Mouse (Mus musculus) midbrain, postnatal 0 days (tissue): Measurements from ENCODE around the gene Foxp1. TPM values are rescaled to one million over a fixed set of nuclear protein-coding genes. Genes with fewer than 3 reads are reported as not detected.

Experiments
- ATAC-seq: fragments of 200-750 bp; cut with Nextera tagmentation; 2 replicates; pipeline ENCODE4 v1.8.0; 2017; ENCODE audit warnings: moderate number of reproducible peaks, mild to moderate bottlenecking, moderate TSS enrichment, moderate library complexity; ENCODE audit not compliant: low FRiP score
- DNase-seq: peaks from one replicate; pipeline ENCODE4 v3.0.0-alpha.2; 2015; ENCODE audit warnings: low spot score
- H3K27ac ChIP-seq: fragments of 300-500 bp; sonication (generic); 2 replicates; pipeline ENCODE4 v1.5.1; 2014; ENCODE audit warnings: low read depth, mild to moderate bottlenecking, low read length, mixed read lengths
- H3K27me3 ChIP-seq: fragments of 300-500 bp; sonication (generic); 2 replicates; pipeline ENCODE4 v1.6.1; 2014; ENCODE audit warnings: low read length, control low read depth, mixed read lengths; ENCODE audit not compliant: insufficient read depth
- H3K36me3 ChIP-seq: fragments of 300-500 bp; sonication (generic); 2 replicates; pipeline ENCODE4 v1.6.1; 2014; ENCODE audit warnings: low read length, control low read depth, mixed read lengths; ENCODE audit not compliant: insufficient read depth
- H3K4me1 ChIP-seq: fragments of 300-500 bp; sonication (generic); 2 replicates; pipeline ENCODE4 v1.6.1; 2014; ENCODE audit warnings: mild to moderate bottlenecking, control low read depth, antibody characterized with exemption, low read length, mixed read lengths; ENCODE audit not compliant: insufficient read depth
- H3K4me2 ChIP-seq: fragments of 300-500 bp; sonication (generic); 2 replicates; pipeline ENCODE4 v1.6.1; 2014; ENCODE audit warnings: low read depth, mild to moderate bottlenecking, low read length, mixed read lengths; ENCODE audit not compliant: poor library complexity, severe bottlenecking
- H3K4me3 ChIP-seq: fragments of 300-500 bp; sonication (generic); 2 replicates; pipeline ENCODE4 v1.5.1; 2014; ENCODE audit warnings: low read depth, mild to moderate bottlenecking, low read length, moderate library complexity
- H3K9ac ChIP-seq: fragments of 300-500 bp; sonication (generic); replicated peaks from 2 replicates; pipeline ENCODE4 v1.6.1; 2014; ENCODE audit warnings: mild to moderate bottlenecking, low read length, moderate library complexity, mixed read lengths; ENCODE audit not compliant: poor library complexity, severe bottlenecking
- H3K9me3 ChIP-seq: fragments of 300-500 bp; sonication (generic); 2 replicates; pipeline ENCODE4 v1.6.1; 2016; ENCODE audit warnings: low read length, control low read depth
- CTCF ChIP-seq: IDR thresholded peaks from 2 replicates; pipeline ENCODE4 v1.5.1; 2016; ENCODE audit warnings: antibody characterized with exemption, mild to moderate bottlenecking
- WGBS: fragments of 180-500 bp; shearing (Covaris S2); extraction: QIAGEN DNeasy Blood & Tissue Kit; methylation state at CpG from one replicate; pipeline ENCODE4 v1.1.7; 2014; 5-methylcytosine and 5-hydroxymethylcytosine counted together
- polyA plus RNA-seq: library from polyadenylated mRNA; unstranded; fragments of >200 nt; fragmentation: Nextera tagmentation; extraction: Ambion mirVana; gene quantifications from 2 replicates; pipeline ENCODE4 v1.2.1, GENCODE M21; 2015
- total RNA-seq: library from RNA; depleted of rRNA; stranded (reverse); fragments of >200 nt; gene quantifications from 2 replicates; pipeline ENCODE4 v1.2.3, GENCODE M21; 2014

The Foxp1 gene
- total and polyA plus RNA-seq, 2 experiments from 2014 or later: 71.1 to 74.3 TPM

GRCm38 (mm10) chr6:99205587-99206436 is 316.7 kb downstream of the Foxp1 start:
- H3K4me1 ChIP-seq: 0 out of 2 replicates have a peak, but pooled peaks cover 4% of the 10 kb centered on the region
- H3K27me3 ChIP-seq: 0 out of 2 replicates have a peak, but pooled peaks cover 5% of the 10 kb centered on the region
- no peak overlapping the region for H3K27ac ChIP-seq
- ATAC-seq (no peak), DNase-seq (no peak)
- no peak overlapping the region for H3K9ac ChIP-seq
- H3K9me3 ChIP-seq: no peaks in the 10 kb centered on the region
- H3K4me3 ChIP-seq: no peak overlapping the region
- H3K4me2 ChIP-seq: 0 out of 2 replicates have a peak overlapping the region, but pooled peaks have one; percentile 4
- H3K36me3 ChIP-seq: no peaks in the 10 kb centered on the region
- no peak for TF ChIP-seq CTCF
- WGBS: 44% methylated on average over 13 of the region's 13 CpGs

GRCm38 (mm10) chr6:99204780-99205586 is 317.5 kb downstream of the Foxp1 start:
- Histone ChIP-seq H3K4me2 (no peak overlapping the region), H3K27ac (no peak overlapping the region), H3K4me1 (0 out of 2 replicates have a peak, but pooled peaks cover 4% of the 10 kb centered on the region), H3K9ac (no peak overlapping the region), H3K4me3 (no peak overlapping the region), H3K36me3 (no peaks in the 10 kb centered on the region), H3K9me3 (no peaks in the 10 kb centered on the region), H3K27me3 (0 out of 2 replicates have a peak, but pooled peaks cover 5% of the 10 kb centered on the region)
- ATAC-seq: no peak
- TF ChIP-seq CTCF: no peak
- no peak for DNase-seq
- 35% methylated on average over 7 of the region's 7 CpGs for WGBS

- Histone ChIP-seq H3K9me3 (no peaks in the 10 kb centered on the region), H3K9ac (no peak overlapping the region), H3K27me3 (0 out of 2 replicates have a peak, but pooled peaks cover 5% of the 10 kb centered on the region), H3K27ac (no peak overlapping the region), H3K4me3 (no peak overlapping the region), H3K4me1 (0 out of 2 replicates have a peak, but pooled peaks cover 4% of the 10 kb centered on the region), H3K4me2 (0 out of 2 replicates have a peak overlapping the region, but pooled peaks have one; percentile 7), H3K36me3 (no peaks in the 10 kb centered on the region)
- 6% methylated on average over 14 of the region's 14 CpGs for WGBS
- TF ChIP-seq CTCF: no peak
- no peak for ATAC-seq
- DNase-seq: no peak
Observed at GRCm38 (mm10) chr6:99204052-99204779, 318.3 kb downstream of the Foxp1 start.

GRCm38 (mm10) chr6:99203231-99203630 is 319.3 kb downstream of the Foxp1 start:
- ATAC-seq: no peak
- Histone ChIP-seq H3K27me3 (0 out of 2 replicates have a peak, but pooled peaks cover 5% of the 10 kb centered on the region), H3K4me3 (no peak overlapping the region), H3K36me3 (no peaks in the 10 kb centered on the region), H3K27ac (no peak overlapping the region), H3K4me1 (0 out of 2 replicates have a peak, but pooled peaks cover 4% of the 10 kb centered on the region), H3K9me3 (no peaks in the 10 kb centered on the region), H3K9ac (no peak overlapping the region), H3K4me2 (peak overlapping the region; percentile 21; the same call in 1 of the 2 replicates)
- DNase-seq: no peak
- TF ChIP-seq CTCF: no peak
- WGBS: 22% methylated on average over 11 of the region's 11 CpGs

GRCm38 (mm10) chr6:99202781-99203180 is 319.7 kb downstream of the Foxp1 start:
- Histone ChIP-seq H3K27me3 (0 out of 2 replicates have a peak, but pooled peaks cover 5% of the 10 kb centered on the region), H3K27ac (no peak overlapping the region), H3K4me3 (no peak overlapping the region), H3K9ac (no peak overlapping the region), H3K4me2 (peak overlapping the region; percentile 21; the same call in 1 of the 2 replicates), H3K36me3 (no peaks in the 10 kb centered on the region), H3K9me3 (no peaks in the 10 kb centered on the region), H3K4me1 (0 out of 2 replicates have a peak, but pooled peaks cover 4% of the 10 kb centered on the region)
- DNase-seq (no peak), ATAC-seq (no peak)
- WGBS: 59% methylated on average over 4 of the region's 4 CpGs
- no peak for TF ChIP-seq CTCF
